Mouse (Mus musculus): ENCODE measurements around the gene Gm38392. TPM values are rescaled to one million over a fixed set of nuclear protein-coding genes. Genes with fewer than 3 reads are reported as not detected.
"Not testable (repeated sequence)": the region's sequence is repeated elsewhere in the genome, so short reads cannot be mapped to it uniquely, and the experiment has no call there.

Gene Gm38392
- polyA plus RNA-seq, 3 experiments from 2014 or later: not detected

DNA sequence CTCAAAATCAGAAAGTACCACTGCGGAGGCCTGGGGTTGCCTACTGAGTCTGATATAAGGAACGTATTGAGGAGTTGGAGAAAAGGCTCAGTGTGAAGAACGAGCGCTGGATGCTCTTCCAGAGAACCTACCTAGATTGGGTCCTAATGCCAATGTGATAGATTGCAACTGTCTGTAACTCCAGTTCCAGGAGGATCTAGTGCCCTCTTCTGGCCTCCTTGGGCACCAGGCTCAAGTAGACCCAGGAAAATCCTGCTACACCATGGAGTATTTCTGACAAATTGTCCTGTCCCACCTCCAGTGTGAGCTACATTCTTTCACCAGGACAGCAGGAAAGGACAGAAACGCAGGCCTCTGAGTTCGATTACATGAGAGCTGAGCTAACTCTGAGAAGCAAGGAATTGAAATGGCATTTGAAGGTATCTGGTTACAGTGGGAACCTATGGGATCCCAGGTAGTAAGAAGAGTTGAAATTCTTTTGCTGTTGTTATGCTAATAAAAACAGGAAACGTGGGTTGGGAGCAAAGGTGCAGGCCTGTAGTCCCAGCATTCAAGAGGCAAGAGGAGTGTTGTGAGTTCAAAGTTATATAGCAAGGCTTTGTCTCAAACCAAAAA is 10.4 kb downstream of the Gm38392 start:
- no peak for ATAC-seq

DNA sequence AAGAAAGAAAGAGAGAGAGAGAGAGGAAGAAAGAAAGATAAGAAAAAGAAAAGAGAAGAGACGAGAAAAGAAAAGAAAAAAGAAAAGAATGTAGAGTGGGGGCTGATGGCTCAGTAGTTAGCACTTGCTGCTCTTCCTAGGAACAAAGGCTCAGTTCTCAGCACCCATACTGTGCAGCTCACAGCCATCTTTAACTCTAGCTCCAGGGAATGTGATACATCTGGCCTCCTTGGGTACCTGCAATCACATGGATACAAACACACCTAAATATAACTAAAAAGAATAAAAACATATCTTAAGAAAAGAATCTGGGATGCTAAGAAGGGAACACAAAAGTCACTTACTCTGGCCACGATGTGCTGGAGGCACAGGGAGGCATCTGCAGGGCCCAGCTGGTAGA is 10.9 kb downstream of the Gm38392 start:
- no peak for ATAC-seq

DNA sequence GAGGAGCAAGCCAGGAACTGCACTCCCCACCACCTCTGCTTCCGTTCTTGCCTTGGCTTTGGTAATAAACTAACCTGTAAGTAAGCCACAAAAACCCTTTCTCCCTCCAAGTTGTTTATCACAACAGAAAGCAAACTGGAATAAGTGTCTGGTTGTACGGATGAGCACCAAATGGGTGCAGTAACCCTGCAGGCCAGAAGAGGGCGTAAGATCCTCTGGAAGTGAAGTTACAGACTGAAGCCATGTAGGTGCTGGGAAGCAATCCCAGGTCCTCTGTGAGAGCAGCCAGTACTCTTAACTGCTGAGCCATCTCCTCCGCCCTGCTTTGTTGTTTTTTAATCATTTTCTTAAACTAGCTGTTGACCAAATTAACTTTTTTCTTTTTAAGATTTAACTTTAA is 13.0 kb downstream of the Gm38392 start:
- no peak for ATAC-seq

GRCm38 (mm10) chr3:88271859-88272258 is 15.2 kb downstream of the Gm38392 start:
- ATAC-seq: no peak

DNA sequence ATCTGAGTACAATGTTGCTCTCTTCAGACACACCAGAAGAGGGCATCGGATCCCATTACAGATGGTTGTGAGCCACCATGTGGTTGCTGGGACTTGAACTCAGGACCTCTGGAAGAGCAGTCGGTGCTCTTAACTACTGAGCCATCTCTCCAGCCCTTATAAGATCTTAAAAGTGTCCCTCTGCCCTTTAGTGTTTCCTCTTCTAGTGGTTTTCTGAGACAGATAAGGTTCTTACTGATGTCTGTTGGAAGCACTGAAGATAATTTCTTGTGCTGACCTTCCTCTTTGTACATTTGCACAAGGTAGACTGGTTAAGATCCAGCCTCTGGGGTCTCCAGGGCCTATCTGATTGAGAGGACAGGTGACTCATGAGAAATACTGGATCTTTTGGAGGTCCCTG is 15.7 kb downstream of the Gm38392 start:
- ATAC-seq: not testable (repeated sequence)

- ATAC-seq: no peak
Observed at GRCm38 (mm10) chr3:88268991-88269390, 18.0 kb downstream of the Gm38392 start.

- ATAC-seq: not testable (repeated sequence)
Observed at GRCm38 (mm10) chr3:88268014-88268413, 19.0 kb downstream of the Gm38392 start.

DNA sequence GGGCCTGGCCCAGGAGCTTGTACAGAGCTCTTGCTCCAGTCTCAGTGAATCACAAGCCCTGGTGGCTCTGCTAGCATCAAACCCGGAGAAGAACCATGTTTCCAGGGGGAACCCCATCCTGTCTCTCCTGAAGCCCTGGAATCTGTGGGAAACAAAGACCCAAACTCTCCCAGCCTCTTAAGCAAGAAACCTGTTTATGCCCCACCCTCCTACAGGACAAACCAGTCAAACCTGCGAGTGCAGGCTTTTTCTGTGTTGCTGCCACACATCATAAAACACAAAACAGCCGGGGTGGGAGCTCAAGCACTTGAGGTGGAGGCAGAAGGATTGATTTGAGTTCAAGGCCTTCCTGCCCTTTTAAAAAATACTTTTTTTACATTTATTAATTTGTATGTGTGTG is 24.7 kb downstream of the Gm38392 start:
- ATAC-seq: no peak

DNA sequence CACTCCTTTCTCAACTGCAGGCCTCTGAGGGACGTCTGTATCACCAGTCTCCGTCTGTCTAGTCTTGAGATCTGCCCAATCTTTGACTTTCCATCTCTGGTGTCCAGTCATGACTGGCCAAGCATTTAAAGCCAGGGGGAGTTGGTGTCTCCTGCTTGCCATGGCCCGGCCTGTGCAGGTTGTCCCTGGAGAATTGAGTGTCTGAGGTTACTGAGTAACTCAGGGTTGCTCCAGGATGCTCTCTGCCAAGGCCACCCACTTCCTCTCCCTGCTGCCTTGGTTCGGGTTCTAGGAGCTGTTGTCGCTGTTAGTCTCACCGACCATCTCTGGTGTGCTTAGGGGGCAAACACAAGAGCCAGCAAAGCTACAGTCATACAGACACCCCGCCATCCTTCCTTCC is 30.6 kb downstream of the Gm38392 start:
- no peak for ATAC-seq

DNA sequence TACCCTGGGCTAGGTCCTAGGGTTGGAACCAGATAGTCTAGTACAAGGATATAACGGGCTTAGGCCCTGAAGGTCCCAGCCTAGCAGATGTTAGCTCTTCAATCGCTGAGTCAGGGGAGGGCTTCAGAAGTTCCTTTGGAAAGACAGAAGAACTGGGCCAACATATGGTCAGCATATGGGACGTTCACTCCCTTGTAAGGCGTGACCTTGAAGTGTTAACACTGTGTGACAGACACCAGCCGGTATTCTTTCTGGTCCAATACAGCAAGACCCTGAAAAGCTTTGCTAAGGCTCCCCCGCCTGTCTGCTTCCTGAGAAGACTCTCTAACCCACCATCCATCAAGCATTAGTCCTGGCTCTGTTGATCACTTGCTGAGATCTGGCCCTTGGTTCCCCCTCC is 31.1 kb downstream of the Gm38392 start:
- ATAC-seq: no peak

- ATAC-seq: no peak
Observed at GRCm38 (mm10) chr3:88254268-88254926, 32.6 kb downstream of the Gm38392 start, which contains the start of gene Rhbg. TSS of gene Rhbg (minus strand) at chr3:88254709.

DNA sequence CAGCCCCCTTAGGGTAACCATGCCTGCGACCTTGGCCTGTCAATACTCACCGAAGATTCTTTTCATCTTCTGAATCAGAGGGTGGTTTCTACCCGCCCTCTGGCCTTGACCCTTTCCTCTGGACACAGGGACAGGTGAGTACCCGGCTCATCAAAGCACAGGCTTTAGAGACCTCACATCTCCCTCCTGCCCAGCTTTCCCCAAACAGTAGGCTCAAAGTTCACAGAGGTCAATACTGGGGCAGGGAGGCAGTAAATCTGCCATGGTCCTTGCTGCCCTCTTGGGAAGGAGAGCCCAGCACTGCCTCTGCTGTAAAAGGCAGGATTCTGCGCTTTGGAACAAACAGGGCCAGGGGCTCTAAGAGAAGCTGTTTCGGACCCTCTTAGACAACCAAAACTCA is 34.3 kb downstream of the Gm38392 start:
- ATAC-seq: no peak

DNA sequence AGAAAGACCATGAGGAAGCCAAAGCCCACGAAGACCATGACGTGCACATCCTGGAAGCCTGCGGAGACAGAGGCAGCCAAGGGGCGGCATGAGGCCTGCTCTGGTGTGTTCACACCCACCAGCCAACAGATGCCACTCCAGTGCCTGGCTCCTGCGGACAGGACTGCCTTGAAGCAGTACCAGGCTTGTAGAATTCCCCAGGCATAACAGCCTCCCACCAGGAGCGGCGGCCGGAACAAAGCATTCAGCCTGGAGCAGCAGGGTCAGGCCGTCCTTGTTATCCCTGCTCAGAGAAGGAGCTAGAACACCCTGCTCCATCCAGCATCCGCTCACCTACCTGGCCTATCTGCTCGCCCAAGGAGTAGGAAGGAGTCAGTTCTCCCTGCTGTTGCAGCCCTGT is 38.6 kb downstream of the Gm38392 start:
- no peak for ATAC-seq

DNA sequence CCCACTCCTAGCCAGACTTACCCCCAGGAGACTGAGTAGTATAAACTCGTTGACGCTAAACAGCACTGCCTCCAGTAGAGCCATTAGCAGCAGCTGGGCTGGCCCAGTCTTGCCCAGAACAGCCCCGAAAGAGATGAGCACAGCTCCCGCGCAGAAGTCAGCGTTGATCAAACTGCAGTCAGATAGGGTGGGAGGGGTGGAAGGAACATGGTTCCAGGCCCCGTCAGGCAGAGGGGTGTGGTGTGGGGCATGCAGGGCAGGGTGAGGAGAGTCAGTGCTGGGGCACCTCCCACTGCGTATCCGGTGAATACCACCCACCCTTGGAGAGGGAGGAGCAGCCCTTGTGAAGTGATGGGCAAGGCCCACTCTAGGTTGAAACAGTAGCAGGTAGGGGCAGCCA is 39.3 kb downstream of the Gm38392 start:
- ATAC-seq: no peak

- ATAC-seq: peak; percentile 35
Observed at GRCm38 (mm10) chr3:88245811-88246210, 41.2 kb downstream of the Gm38392 start.

GRCm38 (mm10) chr3:88244071-88244470 is 42.9 kb downstream of the Gm38392 start:
- ATAC-seq: no peak

DNA sequence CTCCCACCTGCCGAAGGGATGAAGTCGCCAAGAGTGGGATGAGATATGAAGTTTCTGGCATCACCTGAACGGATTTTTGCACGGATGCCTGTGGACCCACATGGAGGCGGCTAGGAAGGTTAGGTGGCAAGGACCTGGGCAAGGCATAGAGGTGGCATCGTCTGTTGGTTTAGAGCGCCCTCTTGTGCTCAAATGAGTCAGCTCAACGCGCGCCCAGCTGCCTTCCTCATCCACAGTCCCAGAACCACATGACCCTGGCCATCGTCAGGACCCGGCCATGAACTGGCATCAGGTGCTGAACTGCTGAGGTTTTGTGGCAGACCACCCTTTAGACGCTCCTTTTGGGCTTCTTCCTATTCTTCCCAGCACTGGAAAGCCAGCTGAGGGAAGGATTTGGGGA is 44.5 kb downstream of the Gm38392 start:
- peak; percentile 54 for ATAC-seq

DNA sequence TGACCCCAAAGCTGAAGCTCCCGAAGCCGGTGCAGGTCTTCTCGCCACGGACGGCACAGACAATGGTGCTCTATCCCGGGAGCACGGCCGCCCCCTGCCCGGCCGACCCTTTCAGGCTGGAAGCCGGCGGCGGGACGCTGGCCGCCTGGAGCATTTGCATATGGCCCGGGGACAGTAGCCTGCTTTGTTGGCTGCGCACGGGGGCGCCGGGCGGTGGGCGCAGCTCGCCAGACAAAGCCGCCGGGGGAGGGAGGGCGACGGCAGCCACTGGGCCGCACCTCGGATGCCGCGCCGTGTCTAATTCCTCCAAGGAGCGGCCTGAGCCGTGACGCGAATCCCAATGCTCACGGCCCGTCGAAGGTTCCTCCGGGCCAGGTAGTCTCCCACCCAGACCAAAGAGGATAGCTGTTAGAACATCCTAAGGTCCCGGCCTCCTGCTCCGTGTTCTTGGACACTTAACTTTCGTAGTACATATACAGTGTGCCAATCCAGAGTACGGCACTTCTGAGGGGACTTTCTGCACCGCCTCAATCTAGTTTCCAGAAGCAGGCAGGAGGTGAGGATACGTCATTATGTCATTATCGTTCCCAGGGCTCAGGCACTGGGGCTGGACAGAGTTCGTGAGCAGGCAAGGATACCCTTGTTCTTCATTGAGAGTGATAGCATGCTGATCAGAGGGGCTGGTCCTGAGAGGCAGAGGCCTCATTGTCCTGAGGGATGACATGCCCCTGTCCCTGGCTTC is 45.8 kb downstream of the Gm38392 start:
- no peak for ATAC-seq

GRCm38 (mm10) chr3:88239446-88239845 is 47.6 kb downstream of the Gm38392 start:
- ATAC-seq: no peak

DNA sequence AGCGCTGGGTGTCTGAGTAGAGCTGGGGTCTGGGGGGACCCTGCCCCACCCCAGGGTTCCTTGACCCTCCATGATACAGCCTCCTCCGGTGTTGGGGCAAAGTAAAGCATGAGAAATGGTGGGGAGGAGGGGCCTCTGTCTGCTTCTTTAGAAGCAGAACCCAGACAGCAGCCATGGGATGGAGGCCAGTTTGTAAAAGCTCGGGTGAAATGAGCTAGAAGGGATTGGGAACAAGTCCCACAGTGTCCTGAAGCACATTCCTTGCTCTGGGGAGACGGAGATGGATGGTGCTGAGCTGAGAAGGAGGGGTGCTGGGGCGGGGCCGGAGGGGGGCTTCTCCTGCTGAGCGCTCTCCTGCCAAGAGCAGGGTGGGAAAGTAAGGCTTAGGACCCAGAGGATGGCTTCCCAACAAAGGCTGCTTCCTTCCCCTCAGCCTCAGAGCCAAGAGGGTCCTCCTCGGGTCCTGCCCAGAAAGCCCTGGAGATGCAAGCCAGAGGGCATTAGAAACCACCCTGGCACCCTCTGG is 48.1 kb downstream of the Gm38392 start:
- ATAC-seq: no peak

DNA sequence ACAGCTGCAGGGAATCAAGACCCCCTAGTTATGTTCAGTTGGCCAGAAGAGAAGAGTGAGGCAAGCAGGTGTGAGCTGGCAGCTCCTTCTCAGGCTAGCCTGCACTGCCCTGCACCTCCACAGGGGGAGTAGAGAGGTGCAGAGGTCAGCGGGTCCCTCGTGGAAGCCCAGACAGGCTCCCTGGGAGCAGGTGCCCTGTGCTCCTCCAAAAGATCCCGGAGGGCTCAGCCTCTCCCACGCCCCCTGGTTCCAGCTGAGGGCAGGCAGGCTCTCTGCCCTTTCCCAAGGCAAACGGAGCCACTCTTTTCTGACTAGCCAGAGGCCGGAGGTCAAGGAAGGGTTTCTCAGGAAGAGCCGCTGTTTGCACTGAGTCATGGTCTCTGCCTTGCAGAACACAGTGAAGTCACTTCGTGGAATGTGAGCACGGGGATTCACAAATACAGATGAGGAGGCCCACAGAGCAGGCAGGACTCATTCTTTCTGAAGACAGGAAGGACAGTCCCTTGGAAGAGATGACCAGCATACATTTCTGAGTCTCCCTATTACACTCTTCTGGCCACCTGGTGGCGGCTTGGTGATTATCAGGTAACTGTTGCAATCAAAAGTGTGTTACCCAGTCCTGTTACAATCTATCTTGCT is 49.3 kb downstream of the Gm38392 start:
- ATAC-seq: no peak

GRCm38 (mm10) chr3:88237161-88237555 is 49.9 kb downstream of the Gm38392 start:
- no peak for ATAC-seq

GRCm38 (mm10) chr3:88235616-88236015 is 51.4 kb downstream of the Gm38392 start:
- no peak for ATAC-seq

Data from inflammation-experienced regulatory T-cells, adult 6 months (primary cell).